Mouse (Mus musculus) ES-E14 (cell line): ENCODE results near the gene Zbtb20.

Experiments used
- MAFK ChIP-seq: IDR thresholded peaks from 2 replicates; pipeline ENCODE4 v1.6.1; 2014; ENCODE audit warnings: mild to moderate bottlenecking, low read depth, low read length, inconsistent platforms; ENCODE audit not compliant: insufficient read depth
- ZC3H11A ChIP-seq: IDR thresholded peaks from 2 replicates; pipeline ENCODE4 v1.6.1; 2012; ENCODE audit warnings: low read depth, mild to moderate bottlenecking, inconsistent platforms, low read length, borderline replicate concordance
- ZNF384 ChIP-seq: IDR thresholded peaks from 2 replicates; pipeline ENCODE4 v1.6.1; 2012; ENCODE audit warnings: low read depth, low read length, inconsistent platforms

- TF ChIP-seq ZC3H11A (no peak), MAFK (no peak), ZNF384 (no peak)
Observed at GRCm38 (mm10) chr16:43291423-43291822, 415.7 kb downstream of the Zbtb20 start.
